ENCODE assay signal across 27 mouse cellular contexts in the genomic region with DNA sequence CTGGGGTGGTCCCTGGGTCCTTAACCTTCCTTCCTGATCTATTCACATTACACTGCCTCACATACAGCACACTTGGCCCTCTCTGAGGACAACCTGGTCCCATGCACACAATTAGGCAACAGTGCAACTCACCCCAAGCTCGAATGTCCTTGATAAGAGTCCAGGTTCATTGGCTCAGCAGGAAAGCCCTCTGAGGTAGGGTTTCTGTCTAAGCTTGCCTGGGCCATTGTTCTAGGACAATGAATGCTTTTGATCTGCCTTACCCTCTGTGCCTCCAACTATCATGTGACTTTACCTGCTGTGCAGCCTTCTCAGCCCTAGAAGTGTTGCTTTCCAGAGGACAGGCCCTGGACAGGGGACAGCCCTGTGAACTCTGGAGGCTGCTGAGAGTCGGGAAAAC. TPM values are rescaled to one million over a fixed set of nuclear protein-coding genes. Genes with fewer than 3 reads are reported as not detected.
A peak's percentile ranks its signal among the peaks of the same experiment; 100 is the strongest.
DNase-seq lines count a peak whose midpoint lies in the region; ATAC-seq lines count a peak whose summit lies in the region.
"Had no signal": no experiment of that assay in that cellular context is flagged by ENCODE, and none has a peak within 500 bp of the region (broad histone marks: within the 10 kb centered on the region; RNA-seq: fewer than 3 reads in every experiment).

No protein-coding gene starts in this region.

- DNase-seq in hindbrain, embryonic 10.5 days (ENCODE audit: low spot score) = no peak
- DNase-seq in hindbrain, embryonic 14.5 days (ENCODE audit: low spot score) = no peak
- DNase-seq in ES-CJ7 (ENCODE audit: low read depth, low spot score) = peak; percentile 81
- peak; percentile 87 for DNase-seq in ZHBTc4 (ENCODE audit: low read depth, low spot score)
- peak; percentile 88 for DNase-seq in fat pad, adult 2 months (ENCODE audit: extremely low read depth, low read depth, low spot score)
- no peak for DNase-seq in kidney, adult 18-20 months
- DNase-seq: cerebellum, adult 2 months; cerebellum, postnatal 25 days; heart, postnatal 4 days; kidney, postnatal 36 days; lung, postnatal 36 days; midbrain, embryonic 14.5 days; thymus, adult 18-20 months; thymus, postnatal 4 days had no signal

- WGBS in hindbrain, embryonic 10.5 days = 31% methylated on average over 2 of the region's 2 CpGs
- WGBS in hindbrain, embryonic 14.5 days = 23% methylated on average over 2 of the region's 2 CpGs
- 45% methylated on average over 2 of the region's 2 CpGs for WGBS in kidney, embryonic 16.5 days

- ATAC-seq in hindbrain, embryonic 14.5 days (ENCODE audit: low FRiP score) = no peak
- ATAC-seq in kidney, embryonic 16.5 days (ENCODE audit: low FRiP score, low TSS enrichment) = no peak
- ATAC-seq: hindbrain, embryonic 16.5 days; intestine, embryonic 16.5 days had no signal

- H3K9me3 ChIP-seq in hindbrain, embryonic 10.5 days = no peaks in the 10 kb centered on the region
- H3K9me3 ChIP-seq in hindbrain, embryonic 14.5 days (ENCODE audit: control insufficient read depth, low read length) = no peaks in the 10 kb centered on the region
- no peaks in the 10 kb centered on the region for H3K9me3 ChIP-seq in kidney, embryonic 16.5 days (ENCODE audit: low read length)
- H3K9me3 ChIP-seq: heart, embryonic 10.5 days; limb, embryonic 12.5 days; lung, embryonic 15.5 days had no signal

- peaks cover 8% of the 10 kb centered on the region for H3K4me1 ChIP-seq in hindbrain, embryonic 10.5 days (replicated peaks)
- H3K4me1 ChIP-seq in hindbrain, embryonic 14.5 days (replicated peaks; ENCODE audit: control insufficient read depth, insufficient read depth, low read length) = 0 out of 2 replicates have a peak, but pooled peaks cover 3% of the 10 kb centered on the region
- H3K4me1 ChIP-seq in kidney, embryonic 16.5 days (ENCODE audit: insufficient read depth, low read length) = no peaks in the 10 kb centered on the region
- H3K4me1 ChIP-seq: heart, embryonic 10.5 days; limb, embryonic 12.5 days; lung, embryonic 15.5 days had no signal

- no peak overlapping the region for H3K4me3 ChIP-seq in hindbrain, embryonic 10.5 days
- no peak overlapping the region for H3K4me3 ChIP-seq in hindbrain, embryonic 14.5 days (replicated peaks; ENCODE audit: low read length)
- H3K4me3 ChIP-seq in kidney, embryonic 16.5 days (ENCODE audit: low read length) = no peak overlapping the region
- H3K4me3 ChIP-seq: heart, embryonic 10.5 days; limb, embryonic 12.5 days; lung, embryonic 15.5 days had no signal

- peak overlapping the region; percentile 41; the same call in 1 of the 2 replicates for H3K27ac ChIP-seq in hindbrain, embryonic 10.5 days
- no peak overlapping the region for H3K27ac ChIP-seq in hindbrain, embryonic 14.5 days
- H3K27ac ChIP-seq in kidney, embryonic 16.5 days (ENCODE audit: low read length) = no peak overlapping the region
- H3K27ac ChIP-seq: heart, embryonic 10.5 days; limb, embryonic 12.5 days; liver, embryonic 14.5 days; lung, embryonic 15.5 days had no signal

- H3K36me3 ChIP-seq in hindbrain, embryonic 10.5 days = no peaks in the 10 kb centered on the region
- H3K36me3 ChIP-seq in hindbrain, embryonic 14.5 days (replicated peaks; ENCODE audit: control insufficient read depth, insufficient read depth) = no peaks in the 10 kb centered on the region
- H3K36me3 ChIP-seq in kidney, embryonic 16.5 days (ENCODE audit: insufficient read depth, low read length) = no peaks in the 10 kb centered on the region
- H3K36me3 ChIP-seq: heart, embryonic 10.5 days; limb, embryonic 12.5 days; lung, embryonic 15.5 days had no signal

- H3K9ac ChIP-seq in hindbrain, embryonic 14.5 days = no peak overlapping the region
- H3K9ac ChIP-seq in kidney, embryonic 16.5 days (replicated peaks; ENCODE audit: low read length) = no peak overlapping the region
- H3K9ac ChIP-seq: limb, embryonic 12.5 days; liver, embryonic 14.5 days; lung, embryonic 15.5 days had no signal

- H3K4me2 ChIP-seq in hindbrain, embryonic 14.5 days (replicated peaks) = no peak overlapping the region
- H3K4me2 ChIP-seq in kidney, embryonic 16.5 days (replicated peaks; ENCODE audit: low read depth, low read length) = no peak overlapping the region
- H3K4me2 ChIP-seq: limb, embryonic 12.5 days; lung, embryonic 15.5 days had no signal

- H3K27me3 ChIP-seq in hindbrain, embryonic 10.5 days (ENCODE audit: insufficient read depth, poor library complexity, severe bottlenecking) = no peaks in the 10 kb centered on the region
- H3K27me3 ChIP-seq in hindbrain, embryonic 14.5 days (ENCODE audit: control insufficient read depth, insufficient read depth, low read length) = no peaks in the 10 kb centered on the region
- no peaks in the 10 kb centered on the region for H3K27me3 ChIP-seq in kidney, embryonic 16.5 days (ENCODE audit: insufficient read depth, low read length)
- H3K27me3 ChIP-seq: limb, embryonic 12.5 days; lung, embryonic 15.5 days had no signal

RNA-seq across cellular contexts. Expression of a gene that starts 17.4 kb away (rescaled TPM):
- polyA plus RNA-seq in hindbrain, embryonic 10.5 days (2016; fragmentation: Nextera tagmentation; extraction: Ambion mirVana) = not detected in 2 replicates
- polyA plus RNA-seq in hindbrain, embryonic 14.5 days (2014; fragmentation: Nextera tagmentation; extraction: Ambion mirVana) = 0.47 TPM in 1 of 2 replicates, not detected in the other
- polyA plus RNA-seq in kidney, embryonic 16.5 days (2015; fragmentation: Nextera tagmentation; extraction: Ambion mirVana) = 2.6 and 4.3 TPM in 2 replicates
- polyA plus RNA-seq: C2C12; forebrain, embryonic 11.5 days; heart, embryonic 10.5 days; limb, embryonic 12.5 days; lung, embryonic 15.5 days; midbrain, embryonic 14.5 days; neural tube, embryonic 11.5 days had no signal

RNA-seq across cellular contexts. Expression of a gene that starts 19.7 kb away (rescaled TPM):
- not detected in 2 replicates for polyA plus RNA-seq in hindbrain, embryonic 10.5 days (2016; fragmentation: Nextera tagmentation; extraction: Ambion mirVana)
- polyA plus RNA-seq in hindbrain, embryonic 14.5 days (2014; fragmentation: Nextera tagmentation; extraction: Ambion mirVana) = not detected in 2 replicates
- polyA plus RNA-seq in kidney, embryonic 16.5 days (2015; fragmentation: Nextera tagmentation; extraction: Ambion mirVana) = 2.7 and 3.8 TPM in 2 replicates
- polyA plus RNA-seq: C2C12; forebrain, embryonic 11.5 days; heart, embryonic 10.5 days; heart, embryonic 16.5 days; hindbrain, embryonic 16.5 days; intestine, embryonic 16.5 days; limb, embryonic 12.5 days; liver, embryonic 14.5 days; midbrain, embryonic 14.5 days; neural tube, embryonic 11.5 days had no signal

RNA-seq across cellular contexts. Expression of a gene that starts 28.5 kb away (rescaled TPM):
- not detected in 2 replicates for polyA plus RNA-seq in hindbrain, embryonic 10.5 days (2016; fragmentation: Nextera tagmentation; extraction: Ambion mirVana)
- polyA plus RNA-seq in hindbrain, embryonic 14.5 days (2014; fragmentation: Nextera tagmentation; extraction: Ambion mirVana) = not detected in 2 replicates
- 0.32 TPM in 1 of 2 replicates, not detected in the other for polyA plus RNA-seq in kidney, embryonic 16.5 days (2015; fragmentation: Nextera tagmentation; extraction: Ambion mirVana)
- polyA plus RNA-seq: C2C12; forebrain, embryonic 11.5 days; heart, embryonic 10.5 days; heart, embryonic 16.5 days; kidney, embryonic 14.5 days; limb, embryonic 12.5 days; liver, embryonic 14.5 days; lung, embryonic 15.5 days; midbrain, embryonic 14.5 days; neural tube, embryonic 11.5 days; stomach, embryonic 16.5 days had no signal

RNA-seq across cellular contexts. Expression of a gene that starts 28.5 kb away (rescaled TPM):
- polyA plus RNA-seq in hindbrain, embryonic 10.5 days (2016; fragmentation: Nextera tagmentation; extraction: Ambion mirVana) = not detected in 2 replicates
- not detected in 2 replicates for polyA plus RNA-seq in hindbrain, embryonic 14.5 days (2014; fragmentation: Nextera tagmentation; extraction: Ambion mirVana)
- 0.20 TPM in 1 of 2 replicates, not detected in the other for polyA plus RNA-seq in kidney, embryonic 16.5 days (2015; fragmentation: Nextera tagmentation; extraction: Ambion mirVana)
- polyA plus RNA-seq: C2C12; forebrain, embryonic 11.5 days; heart, embryonic 10.5 days; heart, embryonic 16.5 days; hindbrain, embryonic 16.5 days; intestine, embryonic 16.5 days; kidney, embryonic 14.5 days; limb, embryonic 12.5 days; liver, embryonic 14.5 days; lung, embryonic 15.5 days; midbrain, embryonic 14.5 days; neural tube, embryonic 11.5 days; stomach, embryonic 16.5 days had no signal

RNA-seq across cellular contexts. Expression of a gene that starts 55.4 kb away (rescaled TPM):
- 4.3 and 5.5 TPM in 2 replicates for polyA plus RNA-seq in hindbrain, embryonic 10.5 days (2016; fragmentation: Nextera tagmentation; extraction: Ambion mirVana)
- polyA plus RNA-seq in hindbrain, embryonic 14.5 days (2014; fragmentation: Nextera tagmentation; extraction: Ambion mirVana) = 6.2 and 6.6 TPM in 2 replicates
- 8.2 and 8.6 TPM in 2 replicates for polyA plus RNA-seq in kidney, embryonic 16.5 days (2015; fragmentation: Nextera tagmentation; extraction: Ambion mirVana)

Comparison
In these comparisons a context has a peak if more than half of its experiments do, and no peak if none do; other contexts are left out.
1. DNase-seq: peak in ES-CJ7 (single experiment), ZHBTc4 (single experiment) and fat pad, adult 2 months (single experiment); none in hindbrain, embryonic 10.5 days (single experiment), hindbrain, embryonic 14.5 days (single experiment) and kidney, adult 18-20 months (single experiment).